Mouse (Mus musculus) adrenal gland, adult 2 months (tissue): Measurements from ENCODE around the gene A1cf. TPM values are rescaled to one million over a fixed set of nuclear protein-coding genes. Genes with fewer than 3 reads are reported as not detected.

Experiments used
- DNase-seq: peaks from one replicate; pipeline ENCODE4 v3.0.0; 2021
- long read RNA-seq: library from polyadenylated mRNA; stranded (forward); transcript quantifications from one replicate; pipeline ENCODE4 v2.0.0, GENCODE M21; 2021
- polyA plus RNA-seq: library from polyadenylated mRNA; depleted of rRNA; stranded (reverse); fragments of >200 nt; gene quantifications from 2 replicates; pipeline ENCODE4 v1.2.3, GENCODE M21; 2012; rRNA removed
- total RNA-seq, 2 experiments: library from RNA; stranded (reverse); gene quantifications; 2 replicates each; pipeline ENCODE4 v1.2.3; 2021

Gene A1cf
- total RNA-seq: under 1 TPM in 1 of 2 experiments, not detected in 1; 0.26 TPM
- 0.03 TPM in 1 of 2 replicates, not detected in the other for polyA plus RNA-seq
- long read RNA-seq: 0 reads

GRCm38 (mm10) chr19:31868521-31868920 lies at the start of gene A1cf:
TSS of gene A1cf (plus strand) at chr19:31868764.
- peak; percentile 1 for DNase-seq

DNA sequence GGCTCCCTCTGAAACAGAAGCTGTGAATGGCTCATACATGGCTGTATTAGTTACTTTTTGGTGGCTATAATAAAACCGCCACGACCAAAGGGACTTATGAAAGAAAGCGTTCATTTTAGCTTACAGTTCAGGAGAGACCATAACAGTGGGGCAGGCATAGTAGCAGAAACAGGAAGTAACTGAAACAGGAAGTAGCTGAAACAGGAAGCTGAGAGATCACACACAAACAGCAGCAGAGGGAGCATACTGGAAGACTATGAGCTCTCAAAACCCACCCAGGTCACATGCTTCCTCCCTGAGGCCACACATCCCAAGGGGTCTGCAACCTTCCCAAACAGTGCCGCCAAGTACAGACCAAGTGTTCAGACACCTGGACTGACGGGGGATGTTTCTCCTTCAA lies 34.3 kb upstream of the A1cf start:
- DNase-seq: no peak

GRCm38 (mm10) chr19:31861909-31862308 lies 6.7 kb upstream of the A1cf start:
- DNase-seq: no peak

DNA sequence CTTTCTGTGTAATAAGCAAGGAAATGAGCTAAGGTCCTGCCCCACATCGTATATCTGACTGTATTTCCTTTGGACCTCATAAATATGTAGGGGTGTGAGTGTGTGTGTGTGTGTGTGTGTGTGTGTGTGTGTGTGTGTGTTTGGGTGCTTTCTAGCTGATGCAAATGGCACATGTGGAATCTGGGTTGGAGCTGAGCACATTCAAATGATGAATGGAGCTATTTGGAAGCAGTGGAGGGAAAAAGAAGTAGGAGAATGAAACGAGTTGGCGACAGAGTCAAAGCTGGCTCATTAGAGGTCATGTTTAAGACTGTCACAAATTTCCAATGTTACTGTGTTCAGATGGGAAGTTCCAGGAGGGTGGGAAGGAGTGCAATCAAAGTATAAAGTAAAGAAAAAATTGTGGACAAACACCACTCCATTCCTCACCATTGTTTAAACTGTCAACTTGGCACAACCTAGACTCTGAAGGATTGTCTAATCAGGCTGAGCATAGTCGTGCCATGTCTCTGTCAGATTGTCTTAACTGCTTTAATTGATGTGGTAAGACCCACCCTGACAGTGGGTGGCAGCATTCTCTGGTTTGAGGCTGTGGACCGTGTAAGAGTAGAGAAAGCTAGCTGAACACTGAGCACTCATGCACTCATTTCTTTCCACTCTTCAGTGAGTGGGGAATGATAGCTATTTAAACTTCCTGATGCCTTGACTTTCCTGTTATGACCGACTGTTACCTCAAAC lies 5.9 kb upstream of the A1cf start:
- no peak for DNase-seq

DNA sequence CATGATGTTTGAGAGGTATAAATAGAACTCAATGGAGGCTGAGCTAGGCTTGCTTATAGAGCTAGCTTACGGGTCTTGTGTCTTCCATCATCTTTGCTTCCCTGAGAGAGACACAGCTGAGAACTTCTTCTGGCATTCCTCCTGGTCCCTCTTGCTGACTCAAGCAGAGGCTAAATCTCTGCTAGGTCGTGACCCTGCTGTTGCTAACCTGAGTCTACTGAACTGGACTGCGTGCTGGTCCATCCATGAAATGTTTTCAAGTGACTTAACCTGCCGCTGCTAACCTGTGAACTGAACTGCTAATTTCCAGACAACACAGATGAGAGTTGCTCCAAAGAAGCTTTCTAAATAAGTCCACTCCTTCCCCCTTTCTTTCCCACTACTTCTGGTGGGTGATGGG lies 3.1 kb upstream of the A1cf start:
- no peak for DNase-seq

DNA sequence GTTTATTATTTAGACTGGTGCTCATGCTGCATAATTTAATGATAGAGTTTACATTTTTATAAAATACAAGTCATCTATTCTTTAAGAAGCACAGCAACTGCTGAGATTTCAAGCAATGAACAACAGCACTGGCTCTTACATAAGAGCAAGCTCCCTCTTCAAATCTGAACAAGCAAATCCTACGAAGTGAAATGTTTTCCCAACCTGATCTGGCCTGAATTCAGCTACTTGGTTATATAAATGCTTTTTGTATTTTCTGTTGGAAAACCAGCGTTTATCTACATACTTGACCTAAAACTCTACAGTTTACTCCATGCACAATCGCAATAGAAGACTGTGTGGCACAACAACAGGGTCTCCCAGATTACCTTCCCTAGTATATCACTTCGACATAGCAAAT lies 488 bp upstream of the A1cf start:
- no peak for DNase-seq

GRCm38 (mm10) chr19:31868971-31869370 lies 407 bp downstream of the A1cf start:
- DNase-seq: no peak

DNA sequence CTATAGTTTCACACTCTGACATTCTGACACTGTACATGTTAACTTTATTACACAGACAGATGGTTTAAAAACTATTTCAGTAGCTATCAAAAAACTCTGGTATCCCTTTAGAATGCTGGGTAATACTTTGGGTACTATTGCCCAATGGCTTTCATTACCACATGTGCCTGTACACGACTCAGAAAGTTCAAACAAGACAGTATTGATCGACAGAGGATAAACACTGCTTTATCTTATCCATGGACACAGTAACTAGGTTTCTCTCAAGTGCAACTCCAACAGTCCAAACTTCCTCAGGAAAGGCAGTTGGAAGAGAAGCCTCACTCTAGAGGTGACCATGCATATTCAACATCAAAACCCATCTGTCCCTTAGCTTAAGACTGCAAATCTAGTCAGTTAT lies 2.8 kb downstream of the A1cf start:
- no peak for DNase-seq

DNA sequence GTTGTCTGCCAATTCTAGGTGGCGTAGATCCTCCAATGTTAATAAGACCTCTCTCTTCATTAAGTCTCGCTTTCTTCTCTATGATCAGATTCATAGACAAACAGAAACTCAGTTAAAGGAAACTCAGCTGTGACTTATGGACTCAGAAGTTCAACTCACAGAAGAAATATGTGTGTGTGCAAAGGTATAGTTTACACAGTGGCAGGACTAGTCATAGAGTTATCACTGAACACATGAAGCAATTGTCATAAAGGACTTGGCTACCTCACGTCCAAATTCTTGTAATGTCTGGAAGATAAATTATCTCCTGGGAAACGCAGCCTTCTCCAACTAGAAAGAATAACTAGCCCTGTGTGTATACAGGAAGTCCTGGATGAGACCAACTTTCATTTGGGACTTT lies 9.4 kb downstream of the A1cf start:
- DNase-seq: no peak

DNA sequence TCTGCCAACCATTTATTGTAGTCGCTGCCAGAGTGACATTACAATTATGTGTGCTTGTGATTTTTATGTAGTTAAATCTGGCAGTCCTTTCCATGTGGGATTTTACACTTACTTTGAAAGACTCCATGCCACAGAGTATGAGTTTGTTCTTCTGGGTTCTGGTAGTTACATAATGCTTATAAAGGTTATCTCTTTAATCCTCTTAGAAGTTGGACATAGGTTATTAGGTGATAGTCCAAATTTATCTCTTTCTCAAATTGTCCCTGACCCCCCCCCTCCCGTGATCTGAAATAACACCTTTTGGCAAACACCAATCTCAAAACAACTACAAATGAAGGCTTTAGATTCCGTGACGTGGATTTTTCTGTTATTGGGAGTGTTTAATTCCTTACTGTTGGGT lies 16.0 kb downstream of the A1cf start:
- no peak for DNase-seq

- DNase-seq: no peak
Measured at GRCm38 (mm10) chr19:31887275-31887674, 18.7 kb downstream of the A1cf start.

GRCm38 (mm10) chr19:31889988-31890387 lies 21.4 kb downstream of the A1cf start:
- no peak for DNase-seq

DNA sequence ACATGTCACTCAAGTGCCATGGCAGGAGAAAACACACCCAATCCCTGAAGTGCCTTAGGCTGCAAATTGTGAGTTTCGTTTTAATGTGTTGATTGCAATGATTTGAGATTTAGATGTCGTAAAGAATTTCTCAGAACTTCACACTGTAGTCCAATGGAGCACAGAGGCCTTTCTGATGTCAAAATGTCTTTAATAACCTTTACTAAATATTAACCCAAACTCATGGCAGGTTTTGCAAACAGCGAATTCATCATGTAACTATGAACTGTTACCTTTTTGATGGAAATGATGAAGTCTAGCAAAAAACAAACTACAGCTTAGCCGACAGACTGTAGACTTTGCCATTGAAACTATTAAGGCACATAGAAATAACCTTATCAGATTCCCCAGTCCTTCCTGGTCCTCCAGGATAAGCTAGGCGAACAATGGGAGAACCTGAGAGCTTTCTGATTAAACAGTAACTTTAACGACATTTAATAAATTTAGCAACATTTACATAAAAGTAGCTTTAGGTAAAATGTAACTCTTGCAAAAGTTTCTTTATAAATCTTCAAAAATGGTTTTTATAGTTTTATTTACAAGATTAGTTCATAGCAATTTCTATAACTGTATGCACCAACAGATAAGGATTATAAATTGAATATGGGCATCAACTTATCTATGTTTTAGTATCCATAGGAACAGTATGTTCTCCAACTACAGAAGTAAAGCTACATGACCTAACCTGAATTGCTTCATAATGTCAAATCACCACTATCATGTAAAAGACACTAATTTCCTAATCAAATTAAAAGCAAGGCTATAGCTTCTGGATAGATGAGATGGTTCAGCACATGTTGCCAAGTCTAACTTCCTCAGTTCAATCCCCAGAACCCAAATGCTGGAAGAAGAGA lies 22.7 kb downstream of the A1cf start:
- no peak for DNase-seq

GRCm38 (mm10) chr19:31895971-31896370 lies 27.4 kb downstream of the A1cf start:
- DNase-seq: no peak

GRCm38 (mm10) chr19:31896711-31897110 lies 28.1 kb downstream of the A1cf start:
- DNase-seq: no peak

GRCm38 (mm10) chr19:31905671-31906070 lies 37.1 kb downstream of the A1cf start:
- DNase-seq: no peak

GRCm38 (mm10) chr19:31910423-31910822 lies 41.9 kb downstream of the A1cf start:
- DNase-seq: no peak

DNA sequence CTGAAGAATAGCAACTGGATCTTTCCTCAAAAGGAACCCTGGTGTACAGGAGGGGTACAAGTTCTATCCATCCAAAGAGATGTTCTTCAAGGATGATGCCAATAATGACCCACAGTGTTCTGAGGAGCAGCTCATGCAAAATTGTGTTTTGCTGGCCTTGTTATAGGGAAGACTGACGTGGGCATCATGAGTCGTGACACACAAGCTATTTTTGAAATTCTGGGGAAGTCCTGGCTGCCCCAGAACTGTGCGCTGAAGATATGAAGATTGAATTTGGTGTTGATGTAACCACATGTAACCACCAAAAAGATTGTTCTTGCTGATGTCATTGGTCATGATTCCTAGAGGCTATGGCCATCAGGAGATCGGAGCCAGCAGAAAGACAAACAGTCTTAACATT lies 45.4 kb downstream of the A1cf start:
- DNase-seq: no peak

DNA sequence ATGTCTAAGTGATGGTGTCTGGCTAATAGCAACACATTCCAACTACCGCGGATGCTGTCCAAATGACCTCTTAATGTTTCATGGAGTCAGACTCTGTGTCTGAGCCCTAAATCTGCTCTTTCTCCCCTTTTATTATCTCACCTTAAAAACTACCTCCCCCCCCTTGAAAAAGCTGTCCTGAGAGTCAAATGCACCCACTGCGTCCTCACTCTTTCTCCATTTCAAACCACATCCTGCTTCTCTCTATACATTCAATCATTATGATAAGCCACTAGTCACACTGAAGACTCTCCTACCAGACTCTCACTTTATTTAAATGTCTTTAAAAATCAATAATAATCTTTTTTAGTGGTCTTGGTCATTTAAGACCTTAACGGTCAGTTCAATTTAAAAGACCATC lies 51.8 kb downstream of the A1cf start:
- DNase-seq: no peak

DNA sequence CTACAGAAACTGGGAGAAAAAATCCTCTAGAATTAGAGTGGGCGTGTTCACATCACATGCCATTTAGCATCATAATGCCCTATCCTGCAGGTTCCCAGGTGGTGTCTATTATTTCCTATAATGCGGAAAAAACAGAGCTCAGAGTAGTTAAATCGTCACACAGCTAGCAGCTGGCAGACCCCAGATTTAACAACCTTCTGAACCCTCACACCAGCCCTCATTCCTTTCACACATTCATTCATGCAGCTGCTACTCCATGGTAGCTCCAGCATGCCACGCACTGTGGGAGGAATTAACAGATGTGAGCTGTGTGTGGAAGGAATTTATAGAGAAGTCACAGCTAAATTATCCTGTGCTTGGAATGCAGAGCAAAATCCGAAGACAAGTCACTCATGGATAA lies 53.3 kb downstream of the A1cf start:
- no peak for DNase-seq

DNA sequence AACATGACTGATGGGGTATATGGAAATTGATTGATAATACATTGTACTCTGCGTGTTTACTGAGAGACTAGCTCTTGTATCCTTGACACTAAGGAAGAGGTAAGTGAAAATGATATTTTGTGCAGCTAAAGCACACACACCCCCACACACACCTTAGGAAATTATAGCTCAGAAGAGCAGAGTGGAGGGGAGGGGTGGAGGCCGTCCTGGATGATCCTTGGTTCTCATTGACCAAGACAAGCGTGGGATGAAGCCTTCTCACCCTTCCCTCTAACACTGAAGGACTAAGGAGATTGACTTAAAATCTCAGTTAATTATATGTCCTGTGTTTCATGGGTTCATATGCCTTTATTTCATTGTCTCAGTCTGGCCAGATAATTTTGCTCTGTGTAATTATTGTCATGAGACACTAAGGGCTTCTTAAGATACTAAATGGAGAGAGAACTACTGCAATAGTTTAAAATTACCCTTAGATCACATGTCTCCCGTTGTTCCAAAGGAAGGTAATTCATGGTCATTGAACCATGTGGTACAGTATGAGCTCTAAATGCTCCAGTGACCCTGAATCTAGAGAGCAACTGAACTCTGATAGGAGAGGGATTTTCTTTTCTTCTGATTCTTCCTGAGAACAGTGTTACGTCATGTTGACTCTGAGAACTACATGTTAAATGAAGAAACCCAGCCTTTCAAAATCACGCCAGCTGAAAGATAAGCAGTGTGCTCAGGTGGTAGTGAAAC lies 55.2 kb downstream of the A1cf start:
- no peak for DNase-seq

DNA sequence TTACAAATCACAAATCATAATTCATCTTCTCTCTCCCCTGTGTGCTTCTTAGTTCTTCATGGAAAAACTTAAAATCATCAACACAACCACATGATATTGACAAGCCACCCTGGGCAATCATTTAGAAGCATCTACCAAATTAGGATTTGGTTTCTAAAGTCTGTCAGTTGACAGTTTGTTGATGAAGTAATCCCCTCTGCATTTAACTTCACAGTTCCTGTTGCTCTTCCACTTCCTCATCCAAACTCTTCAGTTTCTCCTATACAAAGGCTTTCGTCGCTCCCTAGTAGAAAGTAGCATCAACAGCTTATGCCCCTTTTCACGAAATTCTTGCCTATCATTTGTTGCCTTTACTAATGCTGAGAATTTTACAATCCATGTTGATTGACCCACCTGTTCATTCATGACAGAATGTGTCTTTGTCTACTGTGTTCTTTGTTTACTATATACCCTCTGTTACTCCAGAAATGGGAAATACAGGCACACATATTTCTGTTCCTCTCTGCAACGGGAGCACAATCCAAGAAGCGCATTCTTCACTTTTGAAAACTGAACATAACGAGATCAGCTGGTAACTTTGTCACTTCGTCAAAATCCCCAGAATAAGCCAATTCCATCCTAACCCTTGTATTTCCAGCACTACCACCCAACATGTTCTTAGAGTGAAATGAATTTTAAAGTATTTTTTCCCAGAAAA lies 82.4 kb downstream of the A1cf start:
- no peak for DNase-seq
